Mouse (Mus musculus) c-Kit-positive CD71-negative TER-119-negative erythroid progenitor cells, embryonic 14.5 days (primary cell): Measurements from ENCODE around the gene Cept1.

Source experiments
- DNase-seq: peaks from one replicate; pipeline ENCODE4 v3.0.0-alpha.2; 2013; ENCODE audit warnings: low read depth

The Cept1 gene

GRCm38 (mm10) chr3:106494417-106494950, 53.1 kb downstream of the Cept1 start:
- DNase-seq, result no peak

GRCm38 (mm10) chr3:106493882-106494281, 53.7 kb downstream of the Cept1 start:
- DNase-seq, result no peak

GRCm38 (mm10) chr3:106493202-106493601, 54.4 kb downstream of the Cept1 start:
- DNase-seq, result no peak

- no peak for DNase-seq
Measured at GRCm38 (mm10) chr3:106492723-106493122, 54.9 kb downstream of the Cept1 start.

GRCm38 (mm10) chr3:106490239-106490638, 57.4 kb downstream of the Cept1 start:
- DNase-seq, result no peak

GRCm38 (mm10) chr3:106487551-106487950, 60.1 kb downstream of the Cept1 start:
- DNase-seq, result no peak

- DNase-seq, result no peak
Measured at GRCm38 (mm10) chr3:106485810-106486209, 61.8 kb downstream of the Cept1 start.

GRCm38 (mm10) chr3:106484861-106485260, 62.7 kb downstream of the Cept1 start:
- no peak for DNase-seq

- no peak for DNase-seq
Measured at GRCm38 (mm10) chr3:106483796-106484405, 63.7 kb downstream of the Cept1 start.

GRCm38 (mm10) chr3:106483297-106483696, 64.3 kb downstream of the Cept1 start:
- DNase-seq, result no peak

GRCm38 (mm10) chr3:106482281-106483081, 65.1 kb downstream of the Cept1 start, which contains the start of gene Dennd2d:
Gene Dennd2d, plus strand, starts transcription at chr3:106482405.
- DNase-seq, result no peak

GRCm38 (mm10) chr3:106476863-106477262, 70.7 kb downstream of the Cept1 start:
- DNase-seq, result no peak

GRCm38 (mm10) chr3:106474210-106474609, 73.4 kb downstream of the Cept1 start:
- no peak for DNase-seq

GRCm38 (mm10) chr3:106464750-106465149, 82.9 kb downstream of the Cept1 start:
- no peak for DNase-seq

- DNase-seq, result no peak
Measured at GRCm38 (mm10) chr3:106462493-106462892, 85.1 kb downstream of the Cept1 start.

GRCm38 (mm10) chr3:106462059-106462470, 85.5 kb downstream of the Cept1 start:
- no peak for DNase-seq

- DNase-seq, result no peak
Measured at GRCm38 (mm10) chr3:106457298-106457869, 90.2 kb downstream of the Cept1 start.

- DNase-seq, result no peak
Measured at GRCm38 (mm10) chr3:106452616-106453015, 95.0 kb downstream of the Cept1 start.
